Comparison of ENCODE assay signal across 1 mouse cellular context in genomic region chr13:34874736-34875135, GRCm38 (mm10).
TF ChIP-seq lines count a peak whose summit lies in the region.

No protein-coding gene starts in this region.

TF ChIP-seq in MEL, 35 proteins besides CTCF, POLR2A, EP300 and RAD21:
- 0 out of 2 replicates have a peak, but pooled peaks have one; percentile 10 for TF ChIP-seq MYC (IDR thresholded peaks at IDR 0.05; ENCODE audit: low read depth, low read length)
TF ChIP-seq in MEL: peak in this region for 1; not testable (repeated sequence) for 34.
